Mouse (Mus musculus): Measurements from ENCODE around the gene Adamts14.

DNA sequence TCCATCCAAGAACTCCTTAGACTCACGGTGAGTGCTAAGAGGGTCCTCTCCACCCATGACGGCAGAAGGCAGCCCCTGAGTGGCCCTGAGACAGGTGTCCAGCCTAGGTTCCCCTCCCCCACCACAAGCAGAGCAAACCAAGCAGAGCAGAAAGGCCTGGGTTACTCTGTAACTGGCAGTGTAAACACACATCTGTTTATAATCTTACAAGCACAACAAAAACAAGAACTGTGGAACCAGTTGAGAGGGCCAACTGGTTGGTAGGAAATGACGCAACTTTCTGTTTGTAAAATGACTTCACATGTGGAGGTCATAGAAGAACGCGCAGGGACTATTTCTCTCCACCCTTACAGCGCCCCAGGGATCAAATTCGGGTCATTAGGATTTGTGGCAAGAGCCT, 39.5 kb upstream of the Adamts14 start:
- TF ChIP-seq EP300 (IDR thresholded peaks at IDR 0.05; ENCODE audit: low read depth) (no peak), CTCF (IDR thresholded peaks at IDR 0.05; ENCODE audit: low read depth) (no peak)

Measured in heart, postnatal 0 days (tissue).